Comparison of ENCODE assay signal across 9 mouse cellular contexts in genomic region chr12:69198985-69199384, GRCm38 (mm10). TPM values are rescaled to one million over a fixed set of nuclear protein-coding genes. Genes with fewer than 3 reads are reported as not detected.
DNase-seq lines count a peak whose midpoint lies in the region; ATAC-seq and TF ChIP-seq lines count a peak whose summit lies in the region.
"Had no signal": no experiment of that assay in that cellular context is flagged by ENCODE, and none has a peak within 500 bp of the region (broad histone marks: within the 10 kb centered on the region; RNA-seq: fewer than 3 reads in every experiment).

No protein-coding gene starts in this region.

- H3K27ac ChIP-seq in limb, embryonic 12.5 days: no peak overlapping the region
- H3K27ac ChIP-seq in limb, embryonic 10.5 days: no peak overlapping the region
- no peak overlapping the region for H3K27ac ChIP-seq in hindbrain, embryonic 12.5 days
- H3K27ac ChIP-seq in intestine, postnatal 0 days (ENCODE audit: low read depth, low read length): no peak overlapping the region
- no peak overlapping the region for H3K27ac ChIP-seq in midbrain, embryonic 16.5 days (ENCODE audit: low read length)

- no peaks in the 10 kb centered on the region for H3K27me3 ChIP-seq in limb, embryonic 12.5 days
- H3K27me3 ChIP-seq in limb, embryonic 10.5 days (ENCODE audit: low read depth, poor library complexity, severe bottlenecking): no peaks in the 10 kb centered on the region
- H3K27me3 ChIP-seq in hindbrain, embryonic 12.5 days: no peaks in the 10 kb centered on the region
- no peaks in the 10 kb centered on the region for H3K27me3 ChIP-seq in intestine, postnatal 0 days (replicated peaks; ENCODE audit: control insufficient read depth, insufficient read depth, low read length)
- no peaks in the 10 kb centered on the region for H3K27me3 ChIP-seq in midbrain, embryonic 16.5 days (ENCODE audit: control insufficient read depth, insufficient read depth, low read depth, low read length)

- H3K4me3 ChIP-seq in limb, embryonic 12.5 days (replicated peaks): no peak overlapping the region
- no peak overlapping the region for H3K4me3 ChIP-seq in limb, embryonic 10.5 days
- no peak overlapping the region for H3K4me3 ChIP-seq in hindbrain, embryonic 12.5 days
- 0 out of 2 replicates have a peak overlapping the region, but pooled peaks have one; percentile 96 for H3K4me3 ChIP-seq in intestine, postnatal 0 days (ENCODE audit: low read depth, low read length)
- H3K4me3 ChIP-seq in midbrain, embryonic 16.5 days (ENCODE audit: low read depth, low read length): no peak overlapping the region

- TF ChIP-seq CTCF in intestine, postnatal 0 days (IDR thresholded peaks at IDR 0.05; ENCODE audit: low read depth): no peak

- H3K4me1 ChIP-seq in limb, embryonic 12.5 days (replicated peaks): peaks cover 22% of the 10 kb centered on the region
- peaks cover 26% of the 10 kb centered on the region for H3K4me1 ChIP-seq in limb, embryonic 10.5 days
- peaks cover 23% of the 10 kb centered on the region for H3K4me1 ChIP-seq in hindbrain, embryonic 12.5 days
- no peaks in the 10 kb centered on the region; the same call in 1 of the 2 replicates for H3K4me1 ChIP-seq in intestine, postnatal 0 days (replicated peaks; ENCODE audit: control insufficient read depth, insufficient read depth, low read length)
- peaks cover 29% of the 10 kb centered on the region for H3K4me1 ChIP-seq in midbrain, embryonic 16.5 days (ENCODE audit: control insufficient read depth, insufficient read depth, low read length)

- no peak for ATAC-seq in limb, embryonic 12.5 days (ENCODE audit: insufficient number of reproducible peaks, insufficient read depth, low FRiP score, low TSS enrichment, low read depth)
- no peak for ATAC-seq in hindbrain, embryonic 12.5 days (ENCODE audit: low FRiP score)
- peak; percentile 61 for ATAC-seq in intestine, postnatal 0 days
- no peak for ATAC-seq in midbrain, embryonic 16.5 days

- no peak for DNase-seq in limb, embryonic 10.5 days (ENCODE audit: low spot score)
- DNase-seq in cerebellum, adult 11 months: no peak
- no peak for DNase-seq in c-Kit-positive CD71-positive TER-119-positive erythroid progenitor cells, embryonic 14.5 days (ENCODE audit: low spot score)
- DNase-seq in kidney, postnatal 14 days: no peak

- H3K4me2 ChIP-seq in limb, embryonic 12.5 days: peak overlapping the region; percentile 95
- H3K4me2 ChIP-seq in hindbrain, embryonic 12.5 days (replicated peaks): peak overlapping the region; percentile 95; the same call in 1 of the 2 replicates
- H3K4me2 ChIP-seq in intestine, postnatal 0 days (replicated peaks; ENCODE audit: low read depth): peak overlapping the region; percentile 93; the same call in 1 of the 2 replicates
- H3K4me2 ChIP-seq in midbrain, embryonic 16.5 days (ENCODE audit: low read length): peak overlapping the region; percentile 75; the same call in 1 of the 2 replicates

- H3K9me3 ChIP-seq in limb, embryonic 12.5 days: no peaks in the 10 kb centered on the region
- no peaks in the 10 kb centered on the region for H3K9me3 ChIP-seq in limb, embryonic 10.5 days (replicated peaks)
- H3K9me3 ChIP-seq in hindbrain, embryonic 12.5 days (replicated peaks): no peaks in the 10 kb centered on the region
- H3K9me3 ChIP-seq in intestine, postnatal 0 days (ENCODE audit: control insufficient read depth): no peaks in the 10 kb centered on the region
- no peaks in the 10 kb centered on the region for H3K9me3 ChIP-seq in midbrain, embryonic 16.5 days (replicated peaks; ENCODE audit: control insufficient read depth, low read length, poor library complexity, severe bottlenecking)

- peaks cover 40% of the 10 kb centered on the region for H3K36me3 ChIP-seq in limb, embryonic 12.5 days
- H3K36me3 ChIP-seq in limb, embryonic 10.5 days: peaks cover 52% of the 10 kb centered on the region
- peaks cover 20% of the 10 kb centered on the region for H3K36me3 ChIP-seq in hindbrain, embryonic 12.5 days
- peaks cover 15% of the 10 kb centered on the region; the same call in 1 of the 2 replicates for H3K36me3 ChIP-seq in intestine, postnatal 0 days (ENCODE audit: control insufficient read depth, insufficient read depth)
- no peaks in the 10 kb centered on the region; the same call in 1 of the 2 replicates for H3K36me3 ChIP-seq in midbrain, embryonic 16.5 days (ENCODE audit: control insufficient read depth, insufficient read depth, low read length)

- H3K9ac ChIP-seq in limb, embryonic 12.5 days (replicated peaks): no peak overlapping the region
- no peak overlapping the region for H3K9ac ChIP-seq in hindbrain, embryonic 12.5 days
- H3K9ac ChIP-seq in intestine, postnatal 0 days (ENCODE audit: low read depth, low read length): no peak overlapping the region
- H3K9ac ChIP-seq in midbrain, embryonic 16.5 days (ENCODE audit: low read depth, low read length): 0 out of 2 replicates have a peak overlapping the region, but pooled peaks have one; percentile 0

RNA-seq across cellular contexts. Expression of gene Dnaaf2, which starts 0.8 kb away (rescaled TPM):
- 14.6 and 16.0 TPM in 2 replicates for polyA plus RNA-seq in limb, embryonic 12.5 days (2016; fragmentation: Nextera tagmentation; extraction: Ambion mirVana)
- 16.7 and 17.0 TPM in 2 replicates for polyA plus RNA-seq in limb, embryonic 10.5 days (2016; fragmentation: Nextera tagmentation; extraction: Ambion mirVana)
- 12.7 and 13.1 TPM in 2 replicates for polyA plus RNA-seq in hindbrain, embryonic 12.5 days (2016; fragmentation: Nextera tagmentation; extraction: Ambion mirVana)
- polyA plus RNA-seq in intestine, postnatal 0 days (2015; fragmentation: Nextera tagmentation; extraction: Ambion mirVana): 2.9 and 3.4 TPM in 2 replicates
- 5.9 and 6.4 TPM in 2 replicates for polyA plus RNA-seq in midbrain, embryonic 16.5 days (2015; fragmentation: Nextera tagmentation; extraction: Ambion mirVana)

RNA-seq across cellular contexts. Expression of gene Gm49383, which starts 2.1 kb away (rescaled TPM):
- polyA plus RNA-seq in limb, embryonic 12.5 days (2016; fragmentation: Nextera tagmentation; extraction: Ambion mirVana): 37.9 and 40.8 TPM in 2 replicates
- polyA plus RNA-seq in limb, embryonic 10.5 days (2016; fragmentation: Nextera tagmentation; extraction: Ambion mirVana): 54.8 and 61.0 TPM in 2 replicates
- polyA plus RNA-seq in hindbrain, embryonic 12.5 days (2016; fragmentation: Nextera tagmentation; extraction: Ambion mirVana): 21.4 and 24.7 TPM in 2 replicates
- polyA plus RNA-seq in intestine, postnatal 0 days (2015; fragmentation: Nextera tagmentation; extraction: Ambion mirVana): 9.9 and 10.2 TPM in 2 replicates
- polyA plus RNA-seq in midbrain, embryonic 16.5 days (2015; fragmentation: Nextera tagmentation; extraction: Ambion mirVana): 11.8 and 14.7 TPM in 2 replicates

RNA-seq across cellular contexts. Expression of gene Gm49384, which starts 5.1 kb away (rescaled TPM):
- 28.4 and 36.2 TPM in 2 replicates for polyA plus RNA-seq in limb, embryonic 12.5 days (2016; fragmentation: Nextera tagmentation; extraction: Ambion mirVana)
- polyA plus RNA-seq in limb, embryonic 10.5 days (2016; fragmentation: Nextera tagmentation; extraction: Ambion mirVana): 53.5 and 55.2 TPM in 2 replicates
- 20.0 and 21.0 TPM in 2 replicates for polyA plus RNA-seq in hindbrain, embryonic 12.5 days (2016; fragmentation: Nextera tagmentation; extraction: Ambion mirVana)
- polyA plus RNA-seq in intestine, postnatal 0 days (2015; fragmentation: Nextera tagmentation; extraction: Ambion mirVana): 9.1 and 9.5 TPM in 2 replicates
- 9.8 and 13.1 TPM in 2 replicates for polyA plus RNA-seq in midbrain, embryonic 16.5 days (2015; fragmentation: Nextera tagmentation; extraction: Ambion mirVana)
- polyA plus RNA-seq: adrenal gland, adult 2 months had no signal

RNA-seq across cellular contexts. Expression of gene Mgat2, which starts 15.0 kb away (rescaled TPM):
- polyA plus RNA-seq in limb, embryonic 12.5 days (2016; fragmentation: Nextera tagmentation; extraction: Ambion mirVana): 48.4 and 53.0 TPM in 2 replicates
- polyA plus RNA-seq in limb, embryonic 10.5 days (2016; fragmentation: Nextera tagmentation; extraction: Ambion mirVana): 35.4 and 37.9 TPM in 2 replicates
- 53.2 and 60.2 TPM in 2 replicates for polyA plus RNA-seq in hindbrain, embryonic 12.5 days (2016; fragmentation: Nextera tagmentation; extraction: Ambion mirVana)
- 41.5 and 46.9 TPM in 2 replicates for polyA plus RNA-seq in intestine, postnatal 0 days (2015; fragmentation: Nextera tagmentation; extraction: Ambion mirVana)
- 30.6 and 34.7 TPM in 2 replicates for polyA plus RNA-seq in midbrain, embryonic 16.5 days (2015; fragmentation: Nextera tagmentation; extraction: Ambion mirVana)

RNA-seq across cellular contexts. Expression of gene Rpl36al, which starts 15.1 kb away (rescaled TPM):
- 555 and 558 TPM in 2 replicates for polyA plus RNA-seq in limb, embryonic 12.5 days (2016; fragmentation: Nextera tagmentation; extraction: Ambion mirVana)
- 536 and 653 TPM in 2 replicates for polyA plus RNA-seq in limb, embryonic 10.5 days (2016; fragmentation: Nextera tagmentation; extraction: Ambion mirVana)
- polyA plus RNA-seq in hindbrain, embryonic 12.5 days (2016; fragmentation: Nextera tagmentation; extraction: Ambion mirVana): 409 and 448 TPM in 2 replicates
- 628 and 634 TPM in 2 replicates for polyA plus RNA-seq in intestine, postnatal 0 days (2015; fragmentation: Nextera tagmentation; extraction: Ambion mirVana)
- polyA plus RNA-seq in midbrain, embryonic 16.5 days (2015; fragmentation: Nextera tagmentation; extraction: Ambion mirVana): 286 and 296 TPM in 2 replicates
